Mouse (Mus musculus): ENCODE measurements around the gene Olfr317. TPM values are rescaled to one million over a fixed set of nuclear protein-coding genes. Genes with fewer than 3 reads are reported as not detected.
"Not testable (repeated sequence)": the region's sequence is repeated elsewhere in the genome, so short reads cannot be mapped to it uniquely, and the experiment has no call there.

The Olfr317 gene
- polyA plus RNA-seq, 1 experiment from 2014 or later, result 0.10 TPM

DNA sequence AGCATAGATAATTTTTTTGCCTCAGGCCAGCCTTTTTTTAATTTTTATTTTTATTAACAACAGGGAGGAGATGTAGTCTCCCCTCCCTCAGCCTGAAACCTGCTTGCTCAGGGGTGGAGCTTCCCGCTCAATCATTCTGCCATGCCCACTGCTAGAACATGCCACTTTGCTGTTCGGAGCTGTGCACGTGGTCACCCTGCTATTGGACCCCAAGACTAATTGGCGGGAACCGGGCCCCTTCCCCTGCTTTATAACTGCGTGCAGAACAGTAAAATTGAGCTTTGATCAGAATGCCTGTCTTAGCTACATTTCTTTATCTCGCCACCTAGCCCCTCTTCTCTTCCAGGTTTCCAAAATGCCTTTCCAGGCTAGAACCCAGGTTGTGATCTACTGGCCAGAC lies 21.3 kb downstream of the Olfr317 start:
- not testable (repeated sequence) for ATAC-seq (replicated peaks); H3K27me3 ChIP-seq; H3K4me3 ChIP-seq; H3K4me2 ChIP-seq (replicated peaks); H3K4me1 ChIP-seq; H3K9ac ChIP-seq (replicated peaks); H3K36me3 ChIP-seq; H3K27ac ChIP-seq (replicated peaks); H3K9me3 ChIP-seq
- 94% methylated on average over 7 of the region's 7 CpGs for WGBS

DNA sequence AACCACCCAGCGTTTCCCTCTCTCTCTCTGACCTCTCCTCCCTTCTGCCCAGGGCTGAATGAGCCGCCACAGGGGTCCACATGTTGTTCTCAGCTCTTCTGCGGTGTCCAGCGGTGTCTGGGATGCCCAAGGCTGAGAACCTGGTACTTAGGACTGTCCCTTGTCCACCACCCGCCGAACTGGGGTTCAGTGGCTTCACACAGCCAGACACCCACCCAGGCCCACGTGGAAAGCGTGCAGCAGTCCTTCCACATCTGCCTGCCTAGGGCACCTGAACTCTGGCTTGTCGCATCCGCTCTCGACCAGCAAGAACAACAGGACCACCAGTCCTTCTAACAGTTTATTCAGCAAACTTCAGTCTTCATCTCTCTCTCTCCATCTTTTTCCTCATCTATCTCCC lies 29.9 kb downstream of the Olfr317 start:
- 85% methylated on average over 11 of the region's 11 CpGs for WGBS
- no peak overlapping the region for H3K4me2 ChIP-seq (replicated peaks)
- H3K27me3 ChIP-seq, result no peaks in the 10 kb centered on the region
- no peak overlapping the region for H3K4me3 ChIP-seq
- no peaks in the 10 kb centered on the region; the same call in 1 of the 2 replicates for H3K4me1 ChIP-seq
- H3K9me3 ChIP-seq, result no peaks in the 10 kb centered on the region
- H3K27ac ChIP-seq (replicated peaks), result no peak overlapping the region
- no peak overlapping the region for H3K9ac ChIP-seq (replicated peaks)
- H3K36me3 ChIP-seq, result no peaks in the 10 kb centered on the region
- no peak for ATAC-seq (replicated peaks)

DNA sequence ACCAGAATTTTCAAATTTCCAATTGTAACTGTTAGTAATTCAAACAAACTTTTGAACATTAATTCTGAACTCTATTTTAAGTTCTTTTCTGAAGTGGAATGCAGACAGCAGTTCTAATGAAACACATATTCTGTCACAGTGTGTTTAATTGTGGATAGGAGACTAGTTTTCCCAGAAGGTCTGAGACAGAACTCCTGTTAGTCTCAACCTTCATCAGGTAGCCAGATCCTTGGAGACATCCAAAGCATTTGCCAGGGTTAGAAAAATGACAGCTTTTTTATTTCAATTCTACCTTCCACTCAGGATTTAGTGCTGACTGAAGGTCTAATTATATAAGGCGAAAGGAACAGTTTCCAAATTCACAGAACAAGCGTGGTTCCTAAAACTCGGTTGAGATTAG lies 40.1 kb downstream of the Olfr317 start, which contains the start of gene Olfr319:
Gene Olfr319 (plus strand): TSS at position 301 of the 400 bp plus-strand sequence.
- Histone ChIP-seq H3K4me2 (replicated peaks) (no peak within 1 kb of the TSS), H3K4me1 (no peaks in the 10 kb centered on the region), H3K27me3 (no peaks in the 10 kb centered on the region), H3K36me3 (no peaks in the 10 kb centered on the region), H3K9ac (replicated peaks) (no peak within 1 kb of the TSS), H3K4me3 (no peak within 1 kb of the TSS), H3K27ac (replicated peaks) (no peak within 1 kb of the TSS), H3K9me3 (0 out of 2 replicates have a peak, but pooled peaks cover 7% of the 10 kb centered on the region)
- ATAC-seq (replicated peaks), result no peak
- 86% methylated on average over 3 of the region's 3 CpGs for WGBS

Other genes with a start within 250 kb of the Olfr317 start
- gene Olfr332, start 246.7 kb downstream of the Olfr317 start, polyA plus RNA-seq (2015; fragmentation: Nextera tagmentation; extraction: Ambion mirVana), result not detected in 2 replicates
- gene Olfr331, start 236.6 kb downstream of the Olfr317 start, polyA plus RNA-seq (2015; fragmentation: Nextera tagmentation; extraction: Ambion mirVana), result not detected in 2 replicates
- gene Olfr330, start 204.4 kb downstream of the Olfr317 start, polyA plus RNA-seq (2015; fragmentation: Nextera tagmentation; extraction: Ambion mirVana), result not detected in 2 replicates
- not detected in 2 replicates for gene Olfr329-ps, start 192.8 kb downstream of the Olfr317 start, polyA plus RNA-seq (2015; fragmentation: Nextera tagmentation; extraction: Ambion mirVana)
- gene Olfr328, start 183.6 kb downstream of the Olfr317 start, polyA plus RNA-seq (2015; fragmentation: Nextera tagmentation; extraction: Ambion mirVana), result 0.10 TPM in 1 of 2 replicates, not detected in the other
- not detected in 2 replicates for gene Olfr224, start 168.7 kb downstream of the Olfr317 start, polyA plus RNA-seq (2015; fragmentation: Nextera tagmentation; extraction: Ambion mirVana)
- not detected in 2 replicates for gene Olfr325, start 161.5 kb downstream of the Olfr317 start, polyA plus RNA-seq (2015; fragmentation: Nextera tagmentation; extraction: Ambion mirVana)
- not detected in 2 replicates for gene Olfr324, start 144.1 kb downstream of the Olfr317 start, polyA plus RNA-seq (2015; fragmentation: Nextera tagmentation; extraction: Ambion mirVana)
- not detected in 2 replicates for gene 2210407C18Rik, start 123.1 kb downstream of the Olfr317 start, polyA plus RNA-seq (2015; fragmentation: Nextera tagmentation; extraction: Ambion mirVana)
- gene Olfr323, start 108.7 kb downstream of the Olfr317 start, polyA plus RNA-seq (2015; fragmentation: Nextera tagmentation; extraction: Ambion mirVana), result not detected in 2 replicates
- not detected in 2 replicates for gene Trim58, start 98.7 kb downstream of the Olfr317 start, polyA plus RNA-seq (2015; fragmentation: Nextera tagmentation; extraction: Ambion mirVana)
- gene Olfr322, start 80.4 kb downstream of the Olfr317 start, polyA plus RNA-seq (2015; fragmentation: Nextera tagmentation; extraction: Ambion mirVana), result not detected in 2 replicates
- gene Olfr320, start 58.1 kb downstream of the Olfr317 start, polyA plus RNA-seq (2015; fragmentation: Nextera tagmentation; extraction: Ambion mirVana), result not detected in 2 replicates
- gene Olfr319, start 40.0 kb downstream of the Olfr317 start, polyA plus RNA-seq (2015; fragmentation: Nextera tagmentation; extraction: Ambion mirVana), result 0.19 TPM in 1 of 2 replicates, not detected in the other
- gene Olfr318, start 15.2 kb downstream of the Olfr317 start, polyA plus RNA-seq (2015; fragmentation: Nextera tagmentation; extraction: Ambion mirVana), result not detected in 2 replicates
- gene Olfr316, start 13.5 kb upstream of the Olfr317 start, polyA plus RNA-seq (2015; fragmentation: Nextera tagmentation; extraction: Ambion mirVana), result 0.08 TPM in 1 of 2 replicates, not detected in the other
- gene Olfr315, start 34.0 kb upstream of the Olfr317 start, polyA plus RNA-seq (2015; fragmentation: Nextera tagmentation; extraction: Ambion mirVana), result not detected in 2 replicates
- gene Olfr314, start 43.7 kb upstream of the Olfr317 start, polyA plus RNA-seq (2015; fragmentation: Nextera tagmentation; extraction: Ambion mirVana), result not detected in 2 replicates
- 4.9 and 8.4 TPM in 2 replicates for gene Fam183b, start 62.7 kb upstream of the Olfr317 start, polyA plus RNA-seq (2015; fragmentation: Nextera tagmentation; extraction: Ambion mirVana)
- gene Olfr313, start 75.8 kb upstream of the Olfr317 start, polyA plus RNA-seq (2015; fragmentation: Nextera tagmentation; extraction: Ambion mirVana), result not detected in 2 replicates
- not detected in 2 replicates for gene Olfr312, start 90.0 kb upstream of the Olfr317 start, polyA plus RNA-seq (2015; fragmentation: Nextera tagmentation; extraction: Ambion mirVana)
- gene Olfr311, start 100.0 kb upstream of the Olfr317 start, polyA plus RNA-seq (2015; fragmentation: Nextera tagmentation; extraction: Ambion mirVana), result not detected in 2 replicates
- gene Gm12258, start 107.9 kb upstream of the Olfr317 start, polyA plus RNA-seq (2015; fragmentation: Nextera tagmentation; extraction: Ambion mirVana), result 22.9 TPM in 2 replicates
- gene 2810021J22Rik, start 128.0 kb upstream of the Olfr317 start, polyA plus RNA-seq (2015; fragmentation: Nextera tagmentation; extraction: Ambion mirVana), result 11.5 and 11.6 TPM in 2 replicates
- gene Zfp39, start 165.0 kb upstream of the Olfr317 start, polyA plus RNA-seq (2015; fragmentation: Nextera tagmentation; extraction: Ambion mirVana), result 5.9 and 7.0 TPM in 2 replicates
- not detected in 2 replicates for gene Btnl10, start 178.7 kb upstream of the Olfr317 start, polyA plus RNA-seq (2015; fragmentation: Nextera tagmentation; extraction: Ambion mirVana)
- gene Rnf187, start 199.7 kb upstream of the Olfr317 start, polyA plus RNA-seq (2015; fragmentation: Nextera tagmentation; extraction: Ambion mirVana), result 508 and 517 TPM in 2 replicates
- gene Hist3h2ba, start 209.7 kb upstream of the Olfr317 start, polyA plus RNA-seq (2015; fragmentation: Nextera tagmentation; extraction: Ambion mirVana), result 355 and 373 TPM in 2 replicates
- 155 and 160 TPM in 2 replicates for gene Hist3h2a, start 215.5 kb upstream of the Olfr317 start, polyA plus RNA-seq (2015; fragmentation: Nextera tagmentation; extraction: Ambion mirVana)
- 1.9 and 2.7 TPM in 2 replicates for gene Trim17, start 215.5 kb upstream of the Olfr317 start, polyA plus RNA-seq (2015; fragmentation: Nextera tagmentation; extraction: Ambion mirVana)
- 22.6 and 24.8 TPM in 2 replicates for gene Trim11, start 238.9 kb upstream of the Olfr317 start, polyA plus RNA-seq (2015; fragmentation: Nextera tagmentation; extraction: Ambion mirVana)